Mouse (Mus musculus): Measurements from ENCODE around the gene Dnah2.

- TF ChIP-seq POLR2A (IDR thresholded peaks at IDR 0.05; ENCODE audit: low read depth, low read length): no peak
- TF ChIP-seq CTCF (IDR thresholded peaks at IDR 0.05; ENCODE audit: extremely low read depth, insufficient read length, insufficient replicate concordance, low read depth, low read length): no peak
These were observed 173.3 kb downstream of the Dnah2 start for GRCm38 (mm10) chr11:69375646-69376045.
